Mouse (Mus musculus) liver, adult 2 months (tissue): ENCODE results near the gene Ramp2. TPM values are rescaled to one million over a fixed set of nuclear protein-coding genes. Genes with fewer than 3 reads are reported as not detected.

ENCODE experiments used
- DNase-seq: peaks from one replicate; pipeline ENCODE4 v3.0.0-alpha.2; 2011; ENCODE audit warnings: low read depth, low spot score; ENCODE audit errors: extremely low read depth
- H3K27ac ChIP-seq: fragments of 200-500 bp; replicated peaks from 2 replicates; pipeline ENCODE4 v1.5.1; 2012; ENCODE audit warnings: low read depth, mild to moderate bottlenecking, control low read depth, inconsistent platforms, low read length; ENCODE audit not compliant: insufficient read depth
- H3K27me3 ChIP-seq: fragments of 200-500 bp; 2 replicates; pipeline ENCODE4 v1.6.1; 2012; ENCODE audit warnings: mild to moderate bottlenecking, moderate library complexity, low read length, inconsistent platforms; ENCODE audit not compliant: control insufficient read depth, insufficient read depth
- H3K36me3 ChIP-seq: fragments of 200-500 bp; 2 replicates; pipeline ENCODE4 v1.6.1; 2012; ENCODE audit warnings: low read length, inconsistent platforms; ENCODE audit not compliant: control insufficient read depth, insufficient read depth
- H3K4me1 ChIP-seq: fragments of 200-500 bp; 2 replicates; pipeline ENCODE4 v1.6.1; 2011; ENCODE audit warnings: low read length; ENCODE audit not compliant: control insufficient read depth, insufficient read depth
- H3K4me3 ChIP-seq: fragments of 200-500 bp; 2 replicates; pipeline ENCODE4 v1.5.1; 2011; ENCODE audit warnings: low read depth, mild to moderate bottlenecking, control low read depth, low read length, moderate library complexity; ENCODE audit not compliant: insufficient read depth
- H3K79me2 ChIP-seq: fragments of 200-500 bp; 2 replicates; pipeline ENCODE4 v1.6.1; 2012; ENCODE audit warnings: inconsistent platforms, mild to moderate bottlenecking, low read length, moderate library complexity; ENCODE audit not compliant: control insufficient read depth, insufficient read depth
- H3K9ac ChIP-seq: fragments of 200-500 bp; 2 replicates; pipeline ENCODE4 v1.6.1; 2012; ENCODE audit warnings: low read depth, mild to moderate bottlenecking, control low read depth, inconsistent platforms, low read length
- CTCF ChIP-seq: fragments of 200-500 bp; IDR thresholded peaks from 2 replicates; pipeline ENCODE4 v1.5.1; 2011; ENCODE audit warnings: low read depth, low read length, control low read depth
- POLR2A ChIP-seq: fragments of 200-500 bp; IDR thresholded peaks from 2 replicates; pipeline ENCODE4 v1.6.1; 2011; ENCODE audit warnings: low read length, control low read depth; ENCODE audit not compliant: insufficient read depth; ENCODE audit errors: extremely low read depth
- WGBS: fragments of 180-500 bp; shearing (Covaris S2); methylation state at CpG from one replicate; pipeline ENCODE4 v1.1.7; 2018; 5-methylcytosine and 5-hydroxymethylcytosine counted together
- polyA plus RNA-seq: library from polyadenylated mRNA; depleted of rRNA; stranded (reverse); fragments of >200 nt; gene quantifications from 2 replicates; pipeline ENCODE4 v1.2.3, GENCODE M21; 2012
- total RNA-seq: library from RNA; depleted of rRNA; stranded (reverse); fragments of >200 nt; gene quantifications from 2 replicates; pipeline ENCODE4 v1.2.3, GENCODE M21; 2014

The Ramp2 gene
- total and polyA plus RNA-seq, 2 experiments: 4.9 to 22.5 TPM

- H3K4me1 ChIP-seq: no peaks in the 10 kb centered on the region
- H3K27me3 ChIP-seq: no peaks in the 10 kb centered on the region
- H3K9ac ChIP-seq: peak overlapping the region; percentile 28; the same call in 1 of the 2 replicates
- peak overlapping the region; percentile 42; the same call in 1 of the 2 replicates for H3K4me3 ChIP-seq
- H3K79me2 ChIP-seq: no peaks in the 10 kb centered on the region
- WGBS: 48% methylated on average over 6 of the region's 6 CpGs
- peak; percentile 28 for DNase-seq
- peak overlapping the region; percentile 84 for H3K27ac ChIP-seq
- H3K36me3 ChIP-seq: no peaks in the 10 kb centered on the region
- TF ChIP-seq CTCF (no peak), POLR2A (no peak)
These were observed 13.6 kb upstream of the Ramp2 start for GRCm38 (mm10) chr11:101232010-101232839.

GRCm38 (mm10) chr11:101233240-101233639, 12.6 kb upstream of the Ramp2 start:
- no peak overlapping the region for H3K4me3 ChIP-seq
- no peak overlapping the region for H3K27ac ChIP-seq
- no peaks in the 10 kb centered on the region for H3K4me1 ChIP-seq
- no peaks in the 10 kb centered on the region for H3K79me2 ChIP-seq
- H3K36me3 ChIP-seq: no peaks in the 10 kb centered on the region
- H3K9ac ChIP-seq: no peak overlapping the region
- H3K27me3 ChIP-seq: no peaks in the 10 kb centered on the region
- TF ChIP-seq CTCF (no peak), POLR2A (no peak)
- WGBS: 91% methylated on average over 1 of the region's 1 CpGs
- no peak for DNase-seq

DNA sequence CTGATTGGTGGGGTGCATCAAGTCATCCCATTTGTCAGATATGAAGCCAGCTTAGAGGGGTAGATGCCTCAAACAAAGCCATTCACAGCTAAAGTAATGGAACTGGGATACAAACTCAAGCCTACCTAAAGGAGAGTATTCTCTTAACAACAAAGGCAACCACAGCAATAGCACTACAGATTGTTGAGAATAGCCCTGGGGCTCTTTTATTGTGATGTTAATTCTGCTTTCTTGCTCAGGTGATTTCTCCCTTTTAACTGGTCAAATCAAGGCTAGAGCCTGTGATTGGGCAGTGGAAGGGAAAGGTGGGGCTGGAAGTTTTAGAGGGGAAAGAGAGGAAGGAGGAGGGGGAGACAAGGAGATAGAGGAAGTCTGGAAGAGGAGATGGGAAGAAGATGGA, 11.7 kb upstream of the Ramp2 start:
- no peak for TF ChIP-seq POLR2A
- TF ChIP-seq CTCF: no peak
- Histone ChIP-seq H3K27ac (no peak overlapping the region), H3K9ac (no peak overlapping the region), H3K36me3 (no peaks in the 10 kb centered on the region), H3K4me1 (no peaks in the 10 kb centered on the region), H3K27me3 (no peaks in the 10 kb centered on the region), H3K79me2 (no peaks in the 10 kb centered on the region), H3K4me3 (no peak overlapping the region)
- DNase-seq: no peak

DNA sequence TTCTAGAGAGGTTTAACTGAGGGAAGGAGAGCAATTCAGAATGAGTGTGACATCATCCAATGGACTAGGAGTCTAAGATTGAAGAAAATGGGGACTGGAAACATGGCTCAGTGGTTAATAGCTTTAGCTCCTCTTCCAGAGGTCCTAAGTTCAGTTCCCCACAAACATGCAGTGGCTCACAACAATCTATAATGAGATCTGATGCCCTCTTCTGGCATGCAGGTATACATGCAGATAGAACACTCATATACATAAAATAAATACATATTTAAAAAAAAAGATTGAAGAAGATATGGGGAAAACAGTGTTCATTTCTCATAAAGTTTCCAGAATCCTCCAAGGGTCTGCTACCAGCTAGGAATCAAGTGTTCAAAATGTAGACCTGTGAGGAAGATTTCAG, 10.4 kb upstream of the Ramp2 start:
- Histone ChIP-seq H3K27ac (no peak overlapping the region), H3K4me3 (no peak overlapping the region), H3K79me2 (no peaks in the 10 kb centered on the region), H3K27me3 (no peaks in the 10 kb centered on the region), H3K9ac (no peak overlapping the region), H3K36me3 (no peaks in the 10 kb centered on the region), H3K4me1 (no peaks in the 10 kb centered on the region)
- no peak for DNase-seq
- TF ChIP-seq POLR2A: no peak
- no peak for TF ChIP-seq CTCF

- WGBS: 96% methylated on average over 5 of the region's 5 CpGs
- no peak overlapping the region for H3K4me3 ChIP-seq
- DNase-seq: no peak
- TF ChIP-seq POLR2A (no peak), CTCF (no peak)
- no peak overlapping the region for H3K9ac ChIP-seq
- H3K79me2 ChIP-seq: no peaks in the 10 kb centered on the region
- no peak overlapping the region for H3K27ac ChIP-seq
- no peaks in the 10 kb centered on the region for H3K4me1 ChIP-seq
- H3K36me3 ChIP-seq: no peaks in the 10 kb centered on the region
- H3K27me3 ChIP-seq: no peaks in the 10 kb centered on the region
These were observed 9.0 kb upstream of the Ramp2 start for GRCm38 (mm10) chr11:101236782-101237181.

DNA sequence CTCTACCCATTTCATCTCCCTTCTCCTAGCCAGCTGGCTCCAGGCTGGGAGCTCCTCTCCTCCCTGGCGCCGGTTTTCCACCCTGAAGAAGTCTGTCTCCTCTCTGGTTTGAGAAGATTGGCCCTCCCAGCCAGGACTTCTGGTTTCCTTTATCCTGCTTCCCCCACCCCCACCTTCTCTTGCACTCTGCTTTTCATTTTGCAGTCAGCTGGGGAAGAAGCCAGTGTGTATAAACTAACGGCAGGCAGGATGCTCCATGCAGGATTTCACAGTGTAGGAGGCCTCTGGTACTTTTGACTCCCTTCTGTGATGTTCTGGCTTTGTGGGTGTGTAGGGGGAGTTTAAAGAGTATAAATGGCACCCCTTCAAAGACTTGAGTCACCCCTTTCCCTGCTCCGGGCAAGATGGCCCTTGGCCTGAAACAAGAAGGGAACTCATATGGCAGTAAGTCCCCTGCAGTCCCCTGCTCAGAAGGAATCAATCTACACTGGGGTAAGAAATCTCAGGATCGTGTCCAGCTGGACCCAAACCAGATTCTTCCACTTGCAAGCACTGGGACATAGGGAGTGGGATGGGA, 7.7 kb upstream of the Ramp2 start:
- Histone ChIP-seq H3K9ac (no peak overlapping the region), H3K27ac (no peak overlapping the region), H3K4me3 (no peak overlapping the region), H3K36me3 (no peaks in the 10 kb centered on the region), H3K79me2 (no peaks in the 10 kb centered on the region), H3K27me3 (no peaks in the 10 kb centered on the region), H3K4me1 (no peaks in the 10 kb centered on the region)
- DNase-seq: no peak
- TF ChIP-seq POLR2A (no peak), CTCF (no peak)
- WGBS: 66% methylated on average over 5 of the region's 5 CpGs
